Mouse (Mus musculus) lung, postnatal 36 days (tissue): Measurements from ENCODE around the gene Paqr7.

Experiments used
- DNase-seq: peaks from one replicate; pipeline ENCODE4 v3.0.0; 2022; ENCODE audit warnings: mixed read lengths

Paqr7 gene

DNA sequence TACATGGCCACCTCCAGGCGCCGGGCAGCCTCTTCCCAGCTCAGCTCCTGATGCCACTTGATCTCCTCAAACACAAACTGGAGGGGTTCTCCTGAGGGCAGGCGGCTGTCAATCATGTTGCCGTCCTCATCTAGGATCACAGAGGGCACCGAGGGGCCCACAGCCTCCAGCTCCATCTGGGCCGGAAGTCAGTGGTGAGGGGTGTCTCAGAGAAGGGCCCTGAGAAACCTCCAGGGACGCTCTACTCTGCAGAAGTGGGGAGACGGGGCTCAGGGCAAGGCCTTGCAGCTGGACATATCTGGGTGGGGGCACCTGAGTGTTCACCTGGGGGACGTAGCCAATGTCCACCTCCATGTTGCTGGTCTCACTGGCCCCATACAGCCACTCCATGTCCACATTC is 46.2 kb downstream of the Paqr7 start:
- DNase-seq: no peak

DNA sequence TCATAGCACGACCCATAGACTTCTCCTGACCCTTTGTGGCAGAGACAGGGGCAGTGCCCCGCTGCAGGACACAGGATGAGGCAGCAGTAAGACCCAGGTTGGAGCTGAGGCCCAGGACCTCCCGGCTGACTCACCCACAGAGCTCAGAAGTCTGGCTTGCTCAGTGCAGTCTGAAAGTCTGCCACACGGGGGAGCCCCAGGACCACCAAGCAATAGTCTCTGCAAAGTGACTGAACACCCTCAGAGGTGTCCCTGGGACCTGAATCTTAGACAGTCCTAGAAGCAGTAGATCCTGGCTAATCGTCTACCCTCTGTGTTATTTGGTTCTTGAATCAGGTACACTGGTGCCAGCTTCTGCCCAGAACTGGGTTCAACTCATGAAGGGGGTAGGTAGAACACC is 46.8 kb downstream of the Paqr7 start:
- DNase-seq: peak; percentile 96

DNA sequence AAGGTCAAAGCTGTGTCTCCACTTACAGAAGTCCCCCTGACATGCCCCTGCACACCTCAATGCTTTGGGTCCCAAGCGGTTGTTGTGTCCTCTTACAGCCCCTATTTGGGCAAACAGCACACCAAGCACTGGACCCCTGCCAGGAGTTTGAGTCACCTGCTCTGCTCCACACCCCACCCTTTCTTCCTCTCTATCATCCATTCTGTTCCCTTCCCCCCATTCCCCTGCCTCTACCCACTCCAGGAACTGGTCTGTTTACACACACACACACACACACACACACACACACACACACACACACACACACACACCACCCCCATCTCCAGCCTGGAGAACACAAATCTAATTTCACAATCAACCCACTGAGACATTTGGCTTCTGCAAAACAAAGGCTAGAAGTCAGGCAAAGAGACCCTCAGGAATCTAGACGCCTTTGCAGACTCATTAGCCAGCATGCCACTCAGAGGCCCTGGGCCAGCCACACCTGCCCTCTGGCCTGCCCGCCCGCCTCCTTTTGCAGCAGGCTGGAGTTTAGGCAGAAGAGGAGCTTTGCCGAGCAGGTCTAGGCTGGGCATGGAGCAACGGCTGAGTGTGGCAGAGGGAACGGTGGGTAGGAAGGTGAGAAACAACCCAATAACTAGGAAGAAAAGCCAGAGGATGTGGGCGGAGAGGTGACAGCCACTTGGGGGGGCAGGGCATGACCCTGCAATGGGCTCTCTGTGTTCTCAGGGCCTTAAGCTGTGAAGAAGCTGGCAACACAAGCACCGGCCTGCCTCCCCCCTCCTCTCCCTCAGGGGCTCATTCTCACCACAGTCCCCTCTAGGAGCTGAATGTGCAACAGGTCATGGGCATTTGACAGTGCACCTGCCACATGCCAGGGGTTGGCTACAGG is 50.6 kb downstream of the Paqr7 start:
- peak; percentile 75 for DNase-seq

DNA sequence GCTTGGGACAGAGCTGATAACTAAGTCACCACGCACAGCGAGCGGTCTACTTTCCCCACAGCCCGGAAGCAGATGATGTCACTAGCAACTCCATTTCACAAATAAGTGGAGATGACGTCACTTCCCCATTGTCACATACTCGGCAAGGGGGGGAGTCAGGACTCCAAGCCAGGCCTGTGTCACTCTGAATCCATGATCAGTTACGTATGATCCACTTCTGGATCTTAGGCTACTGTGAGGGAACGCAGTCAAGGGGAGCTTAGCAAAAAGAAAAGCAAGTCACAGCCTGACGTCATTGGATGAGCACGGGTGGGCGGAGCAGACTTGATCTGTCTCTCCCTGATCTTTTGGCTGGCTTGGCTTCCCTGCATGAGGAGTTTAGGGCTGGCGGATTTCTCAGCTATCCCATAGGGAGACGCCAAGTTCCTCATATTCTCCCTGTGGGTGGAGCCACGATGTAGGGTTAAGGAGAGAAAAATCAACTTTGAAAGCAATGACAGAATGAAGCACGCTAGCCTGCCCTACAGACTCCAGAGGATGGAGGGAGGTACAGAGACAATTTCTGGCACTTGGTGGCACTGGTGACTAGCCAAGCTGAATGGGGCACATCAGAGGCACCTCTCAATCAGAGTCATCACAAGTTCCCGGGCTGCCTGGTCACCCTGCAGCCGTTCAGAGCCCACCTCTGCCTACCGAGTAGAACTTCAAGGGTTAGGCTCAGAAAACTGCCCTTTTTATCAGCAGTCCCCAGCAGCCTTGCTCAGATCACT is 51.9 kb downstream of the Paqr7 start:
- peak; percentile 57 for DNase-seq

DNA sequence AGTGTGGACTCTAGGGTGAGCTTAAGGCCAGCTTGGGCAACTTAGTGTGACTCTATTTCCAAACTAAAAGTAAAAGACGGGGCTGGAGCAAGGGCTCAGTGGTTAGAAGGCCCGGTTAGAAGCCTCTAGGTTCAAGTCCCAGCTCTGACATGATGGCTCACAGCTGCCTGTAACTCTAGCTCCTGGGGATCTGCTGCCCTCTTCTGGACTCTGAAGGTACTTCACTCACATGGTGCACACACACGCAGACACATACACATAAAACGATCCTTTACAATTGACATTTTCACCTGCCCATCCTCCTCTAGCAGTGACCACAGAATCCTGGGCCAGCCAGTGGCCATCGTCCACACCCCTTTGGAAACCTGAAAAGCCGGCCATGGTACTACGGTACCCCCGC is 53.4 kb downstream of the Paqr7 start:
- no peak for DNase-seq

DNA sequence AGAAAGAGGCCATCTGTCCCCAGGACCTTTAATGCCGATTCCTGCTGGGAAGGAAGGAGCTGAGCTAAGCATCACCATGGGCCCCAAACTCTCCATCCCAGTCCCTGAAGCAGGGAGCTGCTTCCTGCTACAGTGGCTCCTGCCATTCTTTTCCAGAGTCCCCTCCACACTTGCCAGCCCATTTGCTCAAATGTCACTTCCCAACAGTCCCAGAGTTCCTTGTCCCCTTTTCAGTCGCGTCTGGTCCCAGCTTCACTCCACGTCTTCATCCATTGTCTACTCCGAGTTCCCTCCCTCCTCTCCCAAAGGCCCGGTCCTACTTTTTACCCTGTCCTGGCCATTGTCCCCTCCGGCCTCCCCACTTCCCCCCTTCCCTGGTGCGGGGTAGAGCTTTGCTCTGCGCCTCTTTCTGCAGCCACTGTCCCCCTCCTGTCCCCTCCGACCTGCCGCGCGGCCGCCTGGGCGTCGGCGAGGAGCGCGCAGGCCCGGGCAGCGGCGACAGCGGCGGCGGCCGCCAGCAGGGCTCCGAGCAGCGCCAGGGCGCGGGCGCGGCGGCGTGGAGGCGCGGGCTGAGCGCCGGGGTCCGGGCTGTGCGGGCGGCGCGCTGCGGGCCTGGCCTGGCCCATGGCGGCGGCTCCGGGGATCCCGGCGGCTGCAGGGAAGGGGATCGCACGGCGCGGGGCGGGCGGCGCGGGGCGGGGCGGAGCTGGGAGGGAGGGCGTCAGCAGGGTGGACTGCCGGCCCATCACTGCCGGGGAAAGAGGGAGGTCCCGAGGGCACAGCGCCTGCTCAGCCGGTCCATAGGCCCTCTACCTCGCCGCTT is 55.2 kb downstream of the Paqr7 start, which contains the start of gene Selenon:
TSS of gene Selenon (minus strand) at position 673 of the 823 bp plus-strand sequence.
- DNase-seq: peak; percentile 70

DNA sequence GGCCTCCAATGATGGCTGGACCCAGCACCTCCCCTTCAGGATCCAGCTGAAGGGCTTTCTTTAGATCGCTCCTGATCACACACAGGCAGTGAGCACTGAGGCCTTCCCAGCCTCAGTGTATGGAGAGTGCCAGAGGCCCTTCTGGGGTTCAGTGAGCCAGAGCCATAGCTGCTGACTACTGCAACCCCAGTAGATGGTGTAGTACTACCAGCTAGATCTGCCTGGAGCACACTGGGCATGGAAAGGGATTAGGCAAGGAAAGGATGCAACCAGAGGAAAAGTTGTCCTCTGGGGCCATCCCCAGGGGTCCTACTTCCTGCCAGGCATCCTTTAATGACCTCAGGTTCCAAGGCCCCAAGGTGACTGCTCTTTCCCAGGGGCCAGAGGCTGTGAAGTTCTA is 57.1 kb downstream of the Paqr7 start:
- no peak for DNase-seq

DNA sequence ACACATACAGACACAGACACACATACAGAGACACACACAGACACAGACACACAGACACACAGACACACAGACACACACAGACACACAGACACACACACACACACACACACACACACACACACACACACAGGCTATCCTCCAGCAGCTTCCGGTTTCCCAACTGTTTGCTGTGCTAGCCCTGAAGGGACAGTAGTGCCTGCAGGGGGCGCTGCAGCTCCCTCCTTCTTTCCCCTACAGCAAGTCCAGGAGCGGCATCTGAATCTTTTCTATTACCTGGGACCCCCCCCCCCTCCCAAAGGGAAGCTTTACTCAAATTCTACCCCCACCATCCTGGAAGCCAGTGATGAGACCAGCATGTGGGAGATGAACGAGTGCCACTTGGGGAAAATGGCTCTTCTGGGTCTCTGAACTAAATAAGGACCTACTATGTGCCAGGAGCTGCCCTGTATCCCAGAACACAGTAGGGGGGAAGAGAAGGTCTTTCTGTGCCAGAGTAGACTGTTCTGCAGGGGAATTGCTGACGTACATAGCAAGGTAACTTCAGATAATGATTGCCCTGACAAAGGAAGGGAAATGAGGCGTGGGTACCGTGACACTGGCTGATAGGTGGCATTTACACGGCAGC is 59.6 kb downstream of the Paqr7 start:
- peak; percentile 46 for DNase-seq

DNA sequence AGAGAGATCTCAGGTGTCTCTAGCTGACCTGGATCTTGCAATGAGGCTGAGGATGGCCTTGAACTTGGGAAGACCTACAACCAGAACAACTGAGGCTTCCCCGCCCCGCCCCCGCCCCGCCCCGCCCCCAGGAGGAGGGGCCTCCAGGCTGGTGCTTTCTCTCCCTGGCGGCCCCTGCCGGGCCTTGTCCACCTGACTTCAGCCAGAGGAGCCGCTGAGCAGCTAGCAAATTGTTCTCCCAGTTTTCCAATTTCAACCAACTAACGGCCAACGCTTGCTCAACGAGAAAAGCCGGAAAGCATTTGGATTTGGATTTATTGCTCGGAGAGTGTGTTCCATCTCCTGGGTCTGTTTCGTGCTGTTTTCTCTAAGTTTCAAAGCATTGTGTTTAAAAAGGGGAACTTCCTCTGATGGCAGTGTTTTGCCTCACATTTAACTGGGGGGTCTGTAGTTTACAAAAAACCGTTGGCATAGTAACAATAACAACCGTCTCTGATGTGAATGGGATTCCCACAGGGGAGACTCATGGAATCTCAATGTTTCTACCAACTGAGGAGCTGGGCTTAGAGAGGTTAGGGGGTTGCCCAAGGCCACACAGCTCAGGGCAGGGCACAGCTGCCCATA is 61.2 kb downstream of the Paqr7 start:
- DNase-seq: no peak

DNA sequence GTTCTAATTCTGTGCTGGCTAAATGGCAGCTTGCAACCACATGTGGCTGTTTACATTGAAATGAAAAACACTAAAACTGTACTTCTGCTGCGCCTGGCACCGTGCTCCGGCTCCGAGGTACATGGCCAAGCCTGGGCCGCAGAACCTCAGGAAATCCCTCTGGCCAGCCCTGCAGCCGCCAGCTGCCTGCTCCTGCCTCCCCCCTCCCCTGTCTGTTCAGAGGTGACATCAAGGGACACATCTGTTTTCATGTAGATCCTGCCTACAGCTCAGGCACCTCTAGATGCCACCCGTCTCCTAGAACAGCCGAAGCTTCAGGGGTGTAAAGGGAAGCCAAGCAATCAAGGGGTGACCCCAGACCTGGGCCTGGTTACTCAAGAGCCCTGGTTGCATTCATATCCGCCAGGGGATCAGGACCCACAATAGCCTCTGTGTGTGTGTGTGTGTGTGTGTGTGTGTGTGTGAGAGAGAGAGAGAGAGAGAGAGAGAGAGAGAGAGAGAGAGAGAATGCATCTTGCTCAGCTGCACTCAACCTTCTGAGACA is 62.1 kb downstream of the Paqr7 start:
- DNase-seq: no peak

DNA sequence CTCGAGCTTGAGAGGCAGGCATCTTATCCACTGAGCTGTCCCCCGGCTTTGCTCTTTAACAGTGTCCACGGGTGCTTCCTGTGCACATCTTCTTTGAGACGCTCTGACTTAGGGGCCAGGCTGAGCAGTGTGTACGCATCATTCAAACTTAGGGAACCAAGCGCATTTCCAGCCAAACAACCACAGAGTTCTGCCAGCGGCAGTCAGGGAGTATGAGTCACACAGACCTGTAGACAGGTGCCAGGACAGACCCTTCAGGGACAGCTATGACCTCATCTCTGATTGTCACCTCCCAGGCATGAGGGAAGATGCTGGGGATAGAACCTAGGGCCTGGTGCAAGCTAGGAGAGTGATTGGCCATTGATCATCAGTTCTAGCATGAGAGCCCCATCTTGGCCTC is 62.7 kb downstream of the Paqr7 start:
- DNase-seq: no peak
